In genomic region chr2:52632880-52633279, GRCm38 (mm10) we compare ENCODE assay signal across 9 mouse cellular contexts. TPM values are rescaled to one million over a fixed set of nuclear protein-coding genes. Genes with fewer than 3 reads are reported as not detected.
DNase-seq lines count a peak whose midpoint lies in the region; ATAC-seq lines count a peak whose summit lies in the region.
"Had no signal": no experiment of that assay in that cellular context is flagged by ENCODE, and none has a peak within 500 bp of the region (broad histone marks: within the 10 kb centered on the region; RNA-seq: fewer than 3 reads in every experiment).

No protein-coding gene starts in this region.

- no peak overlapping the region for H3K9ac ChIP-seq in limb, embryonic 13.5 days
- H3K9ac ChIP-seq in neural tube, embryonic 11.5 days (ENCODE audit: low read length), result no peak overlapping the region
- H3K9ac ChIP-seq: embryonic facial prominence, embryonic 12.5 days had no signal

- no peak overlapping the region for H3K27ac ChIP-seq in limb, embryonic 13.5 days
- no peak overlapping the region for H3K27ac ChIP-seq in neural tube, embryonic 11.5 days (ENCODE audit: low read depth, low read length)
- H3K27ac ChIP-seq: embryonic facial prominence, embryonic 12.5 days had no signal

- no peaks in the 10 kb centered on the region for H3K9me3 ChIP-seq in limb, embryonic 13.5 days
- no peaks in the 10 kb centered on the region for H3K9me3 ChIP-seq in neural tube, embryonic 11.5 days (ENCODE audit: control insufficient read depth, low read length)
- H3K9me3 ChIP-seq: embryonic facial prominence, embryonic 12.5 days had no signal

- no peak overlapping the region for H3K4me3 ChIP-seq in limb, embryonic 13.5 days
- H3K4me3 ChIP-seq in neural tube, embryonic 11.5 days (ENCODE audit: low read depth, low read length), result no peak overlapping the region
- H3K4me3 ChIP-seq: embryonic facial prominence, embryonic 12.5 days had no signal

- 5% methylated on average over 7 of the region's 7 CpGs for WGBS in limb, embryonic 13.5 days
- WGBS in neural tube, embryonic 11.5 days, result 10% methylated on average over 7 of the region's 7 CpGs

- H3K27me3 ChIP-seq in limb, embryonic 13.5 days, result peaks cover 2% of the 10 kb centered on the region; the same call in 1 of the 2 replicates
- no peaks in the 10 kb centered on the region for H3K27me3 ChIP-seq in neural tube, embryonic 11.5 days (ENCODE audit: control insufficient read depth, insufficient read depth, low read length)

- DNase-seq in 3134 (ENCODE audit: extremely low read depth, insufficient read length, low spot score), result peak; percentile 22
- peak; percentile 4 for DNase-seq in T-cell, adult 2 months (ENCODE audit: low spot score)
- peak; percentile 81 to 83 for DNase-seq in cerebellum, postnatal 36 days
- peak; percentile 26 for DNase-seq in gastrocnemius, postnatal 25 days
- peak; percentile 72 for DNase-seq in kidney, adult 9 months
- DNase-seq in neural tube, embryonic 11.5 days (ENCODE audit: low spot score), result peak; percentile 65
- DNase-seq in thymus, postnatal 14 days, result peak; percentile 57

- H3K36me3 ChIP-seq in limb, embryonic 13.5 days, result no peaks in the 10 kb centered on the region
- H3K36me3 ChIP-seq in neural tube, embryonic 11.5 days (ENCODE audit: control insufficient read depth, insufficient read depth, low read length), result no peaks in the 10 kb centered on the region
- H3K36me3 ChIP-seq: embryonic facial prominence, embryonic 12.5 days had no signal

- peaks cover 4% of the 10 kb centered on the region for H3K4me1 ChIP-seq in limb, embryonic 13.5 days
- 0 out of 2 replicates have a peak, but pooled peaks cover 4% of the 10 kb centered on the region for H3K4me1 ChIP-seq in neural tube, embryonic 11.5 days (ENCODE audit: control insufficient read depth, insufficient read depth, low read length)

- ATAC-seq in limb, embryonic 13.5 days (ENCODE audit: low FRiP score, low read depth), result peak; percentile 51
- peak; percentile 48 for ATAC-seq in neural tube, embryonic 11.5 days (ENCODE audit: insufficient read depth, low FRiP score, low TSS enrichment)

- H3K4me2 ChIP-seq in limb, embryonic 13.5 days (replicated peaks), result no peak overlapping the region
- no peak overlapping the region for H3K4me2 ChIP-seq in neural tube, embryonic 11.5 days (ENCODE audit: low read depth)
- H3K4me2 ChIP-seq: embryonic facial prominence, embryonic 12.5 days had no signal

RNA-seq across cellular contexts. Expression of gene Cacnb4, which starts 43.8 kb away (rescaled TPM):
- under 1 TPM; 0.15 to 0.19 TPM for total RNA-seq in gastrocnemius, postnatal 25 days (2021)
- polyA plus RNA-seq in limb, embryonic 13.5 days (2015; fragmentation: Nextera tagmentation; extraction: Ambion mirVana), result 1.3 and 1.6 TPM in 2 replicates
- 3.2 and 4.3 TPM in 2 replicates for polyA plus RNA-seq in neural tube, embryonic 11.5 days (2014; fragmentation: Nextera tagmentation; extraction: Ambion mirVana)

Comparison
In these comparisons a context has a peak if more than half of its experiments do, and no peak if none do; other contexts are left out.
1. DNase-seq: peak in every context shown above with its lines; median percentile 82 in cerebellum, postnatal 36 days; 72 in kidney, adult 9 months; 65 in neural tube, embryonic 11.5 days; 57 in thymus, postnatal 14 days; 26 in gastrocnemius, postnatal 25 days; 22 in 3134; 4 in T-cell, adult 2 months.